Mouse (Mus musculus) intestine, embryonic 16.5 days (tissue): ENCODE measurements at regions not wholly inside any gene's neighbourhood (a gene's known extent, or its start where the extent isn't known, plus 50 kb on each side); places are given as distances from the start of the nearest gene placed in this dataset.
A peak's percentile ranks its signal among the peaks of the same experiment; 100 is the strongest.

Source experiments
- ATAC-seq: fragments of 200-750 bp; cut with Nextera tagmentation; 2 replicates; pipeline ENCODE4 v1.8.0; 2017; ENCODE audit warnings: moderate TSS enrichment, moderate library complexity
- H3K27ac ChIP-seq: fragments of 300-500 bp; sonication (generic); 2 replicates; pipeline ENCODE4 v1.5.1; 2014; ENCODE audit warnings: mild to moderate bottlenecking, low read length
- H3K27me3 ChIP-seq: fragments of 300-500 bp; sonication (generic); replicated peaks from 2 replicates; pipeline ENCODE4 v1.6.1; 2014; ENCODE audit warnings: low read length, control low read depth, mixed read lengths; ENCODE audit not compliant: control insufficient read depth, insufficient read depth
- H3K36me3 ChIP-seq: fragments of 300-500 bp; sonication (generic); 2 replicates; pipeline ENCODE4 v1.6.1; 2014; ENCODE audit warnings: low read length, control low read depth; ENCODE audit not compliant: control insufficient read depth, insufficient read depth
- H3K4me1 ChIP-seq: fragments of 300-500 bp; sonication (generic); 2 replicates; pipeline ENCODE4 v1.6.1; 2014; ENCODE audit warnings: low read length, control low read depth, mixed read lengths; ENCODE audit not compliant: control insufficient read depth, insufficient read depth
- H3K4me2 ChIP-seq: fragments of 300-500 bp; sonication (generic); 2 replicates; pipeline ENCODE4 v1.6.1; 2014; ENCODE audit warnings: low read depth, low read length, control low read depth
- H3K4me3 ChIP-seq: fragments of 300-500 bp; sonication (generic); 2 replicates; pipeline ENCODE4 v1.5.1; 2014; ENCODE audit warnings: mild to moderate bottlenecking, low read length
- H3K9ac ChIP-seq: fragments of 300-500 bp; sonication (generic); 2 replicates; pipeline ENCODE4 v1.6.1; 2014; ENCODE audit warnings: low read depth, low read length
- H3K9me3 ChIP-seq: fragments of 300-500 bp; sonication (generic); 2 replicates; pipeline ENCODE4 v1.6.1; 2016; ENCODE audit warnings: low read length, control low read depth; ENCODE audit not compliant: control insufficient read depth
- WGBS: fragments of 180-500 bp; shearing (Covaris S2); extraction: QIAGEN DNeasy Blood & Tissue Kit; methylation state at CpG from one replicate; pipeline ENCODE4 v1.1.7; 2014; 5-methylcytosine and 5-hydroxymethylcytosine counted together

DNA sequence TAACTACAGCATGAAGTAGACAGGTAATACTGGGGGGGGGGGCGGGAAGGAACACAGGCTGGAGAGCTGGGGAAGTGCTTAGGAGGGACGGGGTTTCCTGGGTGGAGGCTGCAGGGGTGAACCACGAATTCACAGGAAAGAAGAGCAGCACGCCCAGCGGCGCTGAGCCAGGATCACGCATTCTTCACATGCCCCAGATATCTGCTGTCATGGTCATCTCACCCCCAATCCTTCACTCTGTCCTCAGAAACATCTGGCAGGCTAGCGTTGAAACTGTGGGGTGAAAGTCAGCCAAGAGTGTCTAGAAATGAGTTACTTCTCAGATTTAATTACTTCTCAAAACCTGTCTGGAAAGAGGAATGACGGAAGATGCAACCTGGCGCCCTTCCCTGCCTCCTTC, 197.3 kb upstream of the Zpld1 start:
- WGBS: 74% methylated on average over 10 of the region's 10 CpGs
- Histone ChIP-seq H3K4me1 (peaks cover 2% of the 10 kb centered on the region; the same call in 1 of the 2 replicates), H3K4me2 (no peak overlapping the region), H3K36me3 (no peaks in the 10 kb centered on the region), H3K9ac (no peak overlapping the region), H3K27me3 (no peaks in the 10 kb centered on the region), H3K4me3 (no peak overlapping the region), H3K9me3 (no peaks in the 10 kb centered on the region), H3K27ac (no peak overlapping the region)
- ATAC-seq: peak; percentile 46; the same call in 1 of the 2 replicates

DNA sequence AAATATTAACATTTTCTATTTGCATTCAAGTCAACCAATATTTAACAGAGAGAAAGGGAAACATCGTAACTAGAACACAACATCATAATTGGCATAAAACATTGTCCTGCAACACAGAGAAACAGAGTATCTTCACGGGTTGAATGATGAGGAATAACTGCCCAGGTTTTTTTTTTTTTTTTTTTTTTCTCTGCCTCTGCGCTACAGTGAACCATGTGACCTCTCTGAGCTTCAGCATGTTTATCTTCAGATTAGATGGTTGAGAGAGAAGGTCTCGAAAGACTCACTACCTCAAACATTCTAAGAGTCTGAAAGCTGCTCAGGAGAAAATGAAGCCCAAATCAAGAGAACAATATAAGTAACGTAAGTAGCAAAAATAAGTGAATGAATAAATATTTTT, 196.4 kb upstream of the Zpld1 start:
- no peaks in the 10 kb centered on the region for H3K27me3 ChIP-seq
- no peak overlapping the region for H3K4me3 ChIP-seq
- peaks cover 2% of the 10 kb centered on the region; the same call in 1 of the 2 replicates for H3K4me1 ChIP-seq
- no peak for ATAC-seq
- H3K4me2 ChIP-seq: no peak overlapping the region
- no peaks in the 10 kb centered on the region for H3K36me3 ChIP-seq
- WGBS: 58% methylated on average over 5 of the region's 5 CpGs
- H3K9ac ChIP-seq: no peak overlapping the region
- H3K27ac ChIP-seq: no peak overlapping the region
- no peaks in the 10 kb centered on the region for H3K9me3 ChIP-seq

DNA sequence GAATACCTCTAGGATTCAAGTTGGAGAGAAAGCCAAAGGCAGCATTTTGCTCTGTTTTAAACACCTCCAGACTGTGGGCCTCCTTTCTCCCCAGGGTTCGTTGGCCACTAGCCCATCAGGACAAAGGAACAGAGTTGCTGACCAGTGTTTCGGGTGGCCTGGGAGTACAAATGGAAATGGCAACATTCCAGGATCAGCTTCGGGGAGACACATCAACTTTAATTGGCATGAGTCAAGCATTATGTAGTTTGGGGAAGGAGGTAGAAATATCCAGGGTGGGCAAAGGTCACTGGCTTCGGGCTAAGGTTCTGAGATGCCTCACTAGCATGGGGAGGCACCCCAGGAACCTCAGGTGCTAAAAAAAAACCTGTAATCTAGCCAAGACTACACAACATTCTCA, 194.3 kb upstream of the Zpld1 start:
- Histone ChIP-seq H3K27ac (no peak overlapping the region), H3K4me1 (peaks cover 2% of the 10 kb centered on the region; the same call in 1 of the 2 replicates), H3K4me3 (no peak overlapping the region), H3K36me3 (no peaks in the 10 kb centered on the region), H3K27me3 (no peaks in the 10 kb centered on the region), H3K4me2 (no peak overlapping the region), H3K9me3 (no peaks in the 10 kb centered on the region), H3K9ac (no peak overlapping the region)
- WGBS: 83% methylated on average over 4 of the region's 4 CpGs
- no peak for ATAC-seq

DNA sequence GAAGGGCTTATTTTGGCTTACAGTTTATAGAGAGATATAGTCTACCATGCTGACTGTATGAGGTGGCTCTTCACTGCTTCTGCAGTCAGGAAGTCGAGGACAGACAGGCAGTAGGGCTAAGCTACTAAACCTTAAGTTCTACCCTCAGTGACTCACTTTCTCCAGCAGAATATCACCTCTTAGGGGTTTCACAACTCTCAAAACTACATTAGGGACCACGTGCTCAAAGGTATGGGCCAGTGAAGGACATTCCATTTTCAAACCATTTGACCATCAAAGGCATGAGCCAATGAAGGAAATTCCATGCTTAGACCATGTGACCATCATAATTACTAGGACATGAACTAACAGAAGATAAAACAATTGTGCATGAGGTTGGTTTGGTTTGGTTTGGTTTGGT, 186.6 kb upstream of the Zpld1 start:
- Histone ChIP-seq H3K27me3 (no peaks in the 10 kb centered on the region), H3K4me1 (no peaks in the 10 kb centered on the region), H3K4me2 (no peak overlapping the region), H3K4me3 (no peak overlapping the region), H3K27ac (no peak overlapping the region), H3K9ac (no peak overlapping the region), H3K9me3 (no peaks in the 10 kb centered on the region), H3K36me3 (no peaks in the 10 kb centered on the region)
- WGBS: 76% methylated on average over 2 of the region's 2 CpGs
- no peak for ATAC-seq

DNA sequence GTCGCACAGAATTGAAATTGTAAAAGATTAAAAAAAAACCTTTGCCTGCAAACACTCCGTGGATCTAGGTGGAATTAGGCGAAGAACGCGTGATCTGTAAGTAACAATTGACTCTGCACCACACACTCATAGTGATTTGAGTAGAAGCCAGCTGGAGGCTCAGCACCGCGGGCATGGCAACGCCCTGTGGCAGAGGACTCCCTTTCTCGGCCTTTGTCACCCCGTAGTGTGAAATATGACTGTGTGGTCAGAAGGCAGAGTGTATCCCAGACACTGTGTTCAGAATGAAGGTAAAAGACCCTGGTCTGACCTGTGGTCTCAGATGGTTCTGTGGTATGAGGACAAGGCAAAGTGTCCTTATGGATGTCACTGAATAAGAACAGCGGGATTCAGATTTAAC, 183.0 kb upstream of the Zpld1 start:
- Histone ChIP-seq H3K9ac (no peak overlapping the region), H3K27ac (no peak overlapping the region), H3K27me3 (no peaks in the 10 kb centered on the region), H3K4me3 (no peak overlapping the region), H3K9me3 (no peaks in the 10 kb centered on the region), H3K4me1 (no peaks in the 10 kb centered on the region), H3K36me3 (no peaks in the 10 kb centered on the region), H3K4me2 (no peak overlapping the region)
- ATAC-seq: no peak
- WGBS: 85% methylated on average over 11 of the region's 11 CpGs

DNA sequence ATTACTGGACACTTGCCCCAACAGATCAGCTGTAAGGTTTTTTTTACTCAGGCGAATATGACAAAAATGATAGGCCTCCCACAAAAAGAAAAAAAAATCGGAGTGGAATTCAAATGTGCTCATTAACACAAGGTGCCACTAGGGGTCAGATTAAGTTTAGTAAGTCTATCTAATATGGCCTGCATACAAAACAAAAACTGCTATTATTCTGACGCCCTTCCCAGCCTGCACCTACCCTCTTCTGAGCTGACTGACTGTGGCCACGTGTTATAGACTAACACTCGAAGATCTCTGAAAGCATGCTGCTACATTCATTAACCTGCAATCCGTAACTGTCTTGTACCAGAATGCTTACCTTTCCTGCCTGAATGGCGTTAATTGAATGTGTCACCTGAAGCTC, 182.5 kb upstream of the Zpld1 start:
- Histone ChIP-seq H3K4me2 (no peak overlapping the region), H3K4me3 (no peak overlapping the region), H3K27me3 (no peaks in the 10 kb centered on the region), H3K4me1 (no peaks in the 10 kb centered on the region), H3K9me3 (no peaks in the 10 kb centered on the region), H3K27ac (no peak overlapping the region), H3K36me3 (no peaks in the 10 kb centered on the region), H3K9ac (no peak overlapping the region)
- 52% methylated on average over 7 of the region's 7 CpGs for WGBS
- peak; percentile 38; the same call in 1 of the 2 replicates for ATAC-seq

DNA sequence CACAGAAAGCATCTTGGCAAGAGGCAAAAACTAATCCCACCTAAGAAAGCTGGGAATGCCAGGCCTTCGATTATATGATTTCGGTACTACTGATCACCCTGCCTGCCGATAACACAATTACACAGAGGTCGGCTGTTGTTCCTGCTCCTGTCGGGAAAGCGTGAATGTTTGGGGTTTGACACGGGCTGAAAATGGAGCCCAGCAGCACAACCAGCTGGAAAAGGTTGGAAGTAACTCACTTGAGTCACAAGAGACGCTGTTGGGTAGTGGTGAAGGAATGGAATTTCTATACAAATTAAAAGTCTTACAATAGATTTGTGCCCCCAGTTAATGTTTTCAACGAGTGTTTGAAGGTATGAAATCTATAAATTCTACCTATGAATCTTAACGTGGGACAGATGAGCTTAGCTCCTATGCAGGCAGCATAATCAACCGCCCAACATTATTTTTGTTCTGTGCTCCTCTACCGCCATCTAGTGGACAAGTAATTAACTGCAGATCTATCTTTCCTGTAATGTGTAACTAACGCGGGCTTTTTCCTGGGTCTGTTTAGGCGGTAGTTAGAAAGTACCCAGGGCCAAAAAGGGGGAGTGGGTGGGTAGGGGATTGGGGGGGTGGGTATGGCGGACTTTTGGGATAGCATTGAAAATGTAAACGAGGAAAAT, 178.9 kb upstream of the Zpld1 start:
- Histone ChIP-seq H3K9ac (no peak overlapping the region), H3K27me3 (no peaks in the 10 kb centered on the region), H3K9me3 (no peaks in the 10 kb centered on the region), H3K4me1 (no peaks in the 10 kb centered on the region), H3K27ac (no peak overlapping the region), H3K4me2 (no peak overlapping the region), H3K4me3 (no peak overlapping the region), H3K36me3 (no peaks in the 10 kb centered on the region)
- WGBS: 28% methylated on average over 17 of the region's 17 CpGs
- peak; percentile 65 for ATAC-seq

DNA sequence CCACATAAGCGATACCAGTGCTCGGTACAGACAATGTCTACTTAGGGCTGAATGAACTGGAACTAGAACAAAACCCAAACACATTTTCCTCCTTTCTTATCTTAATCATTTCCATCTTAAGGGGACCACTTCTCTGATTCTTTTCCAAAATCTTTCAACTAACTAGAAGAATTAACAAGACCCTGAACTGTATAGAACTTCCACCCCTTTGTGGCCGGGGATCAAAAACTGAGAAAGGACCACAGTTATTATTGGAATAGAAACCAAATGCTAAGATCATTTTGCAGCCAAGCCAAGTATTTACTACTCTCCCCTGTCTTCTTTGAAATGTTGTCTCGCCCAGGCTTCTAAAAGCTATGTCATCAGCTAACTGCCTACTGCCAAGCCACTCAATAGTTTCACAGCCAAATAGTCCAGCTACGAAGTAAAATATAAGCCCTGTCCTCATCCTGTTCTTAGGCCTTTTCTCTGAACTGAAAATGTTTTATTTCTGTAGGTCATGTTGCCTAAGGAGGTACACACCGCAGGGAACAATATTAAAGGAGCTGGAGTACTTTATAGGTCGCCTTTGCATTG, 177.3 kb upstream of the Zpld1 start:
- H3K27ac ChIP-seq: no peak overlapping the region
- peaks cover 3% of the 10 kb centered on the region; the same call in 1 of the 2 replicates for H3K4me1 ChIP-seq
- WGBS: 85% methylated on average over 7 of the region's 7 CpGs
- no peaks in the 10 kb centered on the region for H3K27me3 ChIP-seq
- no peak overlapping the region for H3K4me2 ChIP-seq
- no peaks in the 10 kb centered on the region for H3K9me3 ChIP-seq
- H3K9ac ChIP-seq: no peak overlapping the region
- H3K36me3 ChIP-seq: no peaks in the 10 kb centered on the region
- no peak overlapping the region for H3K4me3 ChIP-seq
- no peak for ATAC-seq

DNA sequence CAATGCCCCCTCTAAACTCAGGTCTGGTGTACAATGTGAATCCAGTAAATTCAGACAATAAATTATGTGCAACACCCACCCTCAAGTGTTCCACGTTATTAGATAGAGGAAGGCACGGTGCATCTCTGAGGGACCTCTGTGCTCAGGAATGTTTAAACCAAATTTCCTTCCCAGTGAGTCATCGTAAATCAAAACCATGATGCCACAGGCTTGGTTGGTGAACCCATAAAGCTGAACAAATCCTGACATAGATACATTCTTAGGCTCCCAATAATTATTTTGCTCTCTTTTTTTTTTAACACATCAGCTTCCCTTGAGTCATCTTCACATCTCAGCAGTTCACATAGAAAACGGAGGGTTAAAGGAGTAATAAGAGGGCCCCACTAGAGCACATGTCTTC, 173.6 kb upstream of the Zpld1 start:
- no peak for ATAC-seq
- H3K36me3 ChIP-seq: no peaks in the 10 kb centered on the region
- H3K9me3 ChIP-seq: no peaks in the 10 kb centered on the region
- 47% methylated on average over 4 of the region's 4 CpGs for WGBS
- no peaks in the 10 kb centered on the region for H3K27me3 ChIP-seq
- no peak overlapping the region for H3K4me3 ChIP-seq
- H3K4me1 ChIP-seq: peaks cover 3% of the 10 kb centered on the region; the same call in 1 of the 2 replicates
- no peak overlapping the region for H3K27ac ChIP-seq
- no peak overlapping the region for H3K4me2 ChIP-seq
- H3K9ac ChIP-seq: no peak overlapping the region
